Mouse (Mus musculus): Measurements from ENCODE around the gene Fzd4. TPM values are rescaled to one million over a fixed set of nuclear protein-coding genes. Genes with fewer than 3 reads are reported as not detected.

The Fzd4 gene
- 10 to 100 TPM; 29.0 to 35.7 TPM for total RNA-seq (2021)

- peak; percentile 93 for DNase-seq (ENCODE audit: low spot score)
- intact Hi-C loops (cut with DNase I), result no loop called here
Observed at GRCm38 (mm10) chr7:89404081-89404733, at the start of gene Fzd4, which contains the start of gene Tmem135. TSS of gene Fzd4 (plus strand) at chr7:89404355. TSS of gene Tmem135 (minus strand) at chr7:89404222.

GRCm38 (mm10) chr7:89355519-89356255 is 48.5 kb upstream of the Fzd4 start:
- DNase-seq (ENCODE audit: low spot score), result no peak
- intact Hi-C loops (cut with DNase I), result loop anchor here (10.0 kb wide), 1 partner anchor 271 kb away; no protein-coding TSS in a partner anchor

DNA sequence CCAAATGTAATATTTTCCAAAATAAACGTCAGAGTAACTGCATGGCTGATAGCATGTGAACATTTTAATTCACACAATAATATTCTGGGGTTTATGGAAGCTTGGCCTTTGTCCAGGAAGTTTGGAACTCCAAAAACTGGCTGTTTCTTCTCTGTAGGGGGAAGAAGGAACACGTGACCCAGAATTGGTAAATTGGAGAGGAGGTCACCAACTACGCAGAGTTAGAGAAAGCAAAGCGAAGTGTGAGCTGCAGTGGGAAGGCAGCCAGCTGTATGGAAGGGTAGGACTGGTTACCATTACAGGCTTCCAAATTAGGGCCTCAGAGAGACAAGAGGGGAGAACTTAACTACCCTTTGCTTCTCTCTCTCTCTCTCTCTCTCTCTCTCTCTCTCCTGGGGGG is 47.8 kb upstream of the Fzd4 start:
- intact Hi-C loops (cut with DNase I), result loop anchor here (10.0 kb wide), 1 partner anchor 272 kb away; no protein-coding TSS in a partner anchor
- DNase-seq (ENCODE audit: low spot score), result no peak

GRCm38 (mm10) chr7:89363975-89364374 is 40.2 kb upstream of the Fzd4 start:
- no peak for DNase-seq (ENCODE audit: low spot score)
- intact Hi-C loops (cut with DNase I), result loop anchor here (10.0 kb wide), 1 partner anchor 189 kb away; no protein-coding TSS in a partner anchor

DNA sequence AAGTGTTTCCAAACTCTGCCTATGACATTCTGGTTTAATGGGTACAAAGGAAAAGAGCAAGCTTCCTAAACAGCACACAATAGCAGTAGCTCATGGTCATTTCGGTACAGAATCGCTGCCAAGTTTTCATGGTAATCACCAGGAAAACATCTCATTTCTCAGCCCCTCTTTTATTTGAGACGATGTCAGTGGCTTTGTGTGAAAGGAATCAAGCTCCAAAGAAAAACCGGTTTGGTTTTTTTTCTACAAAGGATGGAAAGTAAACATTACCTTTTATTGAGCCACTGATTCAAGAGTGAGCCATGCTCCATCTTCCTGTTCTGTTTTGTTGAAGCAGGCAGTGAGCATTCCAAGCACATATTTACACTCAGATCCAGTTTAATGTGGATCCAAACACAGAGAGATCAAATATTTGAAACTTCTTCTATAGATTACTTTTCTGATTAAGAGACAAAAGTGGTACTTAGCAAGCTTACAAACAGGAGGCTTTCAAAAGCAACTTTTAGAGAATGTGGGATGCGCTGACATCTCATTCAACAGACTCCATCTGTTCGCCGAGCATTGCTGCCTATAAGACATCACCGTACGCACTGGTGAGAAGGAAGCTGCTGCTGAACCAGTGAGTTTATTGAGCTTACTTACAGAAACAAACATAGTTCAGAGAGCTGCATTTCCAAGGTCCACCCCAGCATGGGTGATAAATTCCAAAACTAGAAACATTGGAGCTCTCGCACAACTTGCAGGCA is 38.8 kb upstream of the Fzd4 start:
- intact Hi-C loops (cut with DNase I), result loop anchor here (10.0 kb wide), 1 partner anchor 191 kb away; no protein-coding TSS in a partner anchor
- no peak for DNase-seq (ENCODE audit: low spot score)

- intact Hi-C loops (cut with DNase I), result loop anchor here (10.0 kb wide), 1 partner anchor 193 kb away; no protein-coding TSS in a partner anchor
- DNase-seq (ENCODE audit: low spot score), result no peak
Observed at GRCm38 (mm10) chr7:89367643-89368042, 36.5 kb upstream of the Fzd4 start.

DNA sequence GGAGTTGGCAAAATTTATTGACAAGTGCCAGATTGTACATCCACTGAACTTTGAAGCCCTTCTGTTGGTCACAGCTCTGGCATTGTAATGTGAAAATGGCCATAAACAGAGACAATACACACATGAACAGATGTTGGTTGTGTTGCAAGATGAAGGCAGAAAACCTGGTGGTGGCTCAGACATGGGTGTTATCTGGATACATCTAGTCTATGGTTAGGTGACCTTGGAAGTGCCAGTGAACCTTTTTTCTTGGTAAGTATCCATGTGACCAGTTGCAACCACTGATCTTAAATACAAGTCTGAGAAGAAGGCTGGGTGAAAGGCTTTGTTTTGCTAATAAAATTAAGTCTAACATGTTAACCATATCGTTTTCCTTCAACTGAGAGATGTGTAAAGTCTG is 34.1 kb upstream of the Fzd4 start:
- intact Hi-C loops (cut with DNase I), result no loop called here
- DNase-seq (ENCODE audit: low spot score), result no peak

GRCm38 (mm10) chr7:89370917-89371316 is 33.2 kb upstream of the Fzd4 start:
- intact Hi-C loops (cut with DNase I), result no loop called here
- DNase-seq (ENCODE audit: low spot score), result peak; percentile 40

DNA sequence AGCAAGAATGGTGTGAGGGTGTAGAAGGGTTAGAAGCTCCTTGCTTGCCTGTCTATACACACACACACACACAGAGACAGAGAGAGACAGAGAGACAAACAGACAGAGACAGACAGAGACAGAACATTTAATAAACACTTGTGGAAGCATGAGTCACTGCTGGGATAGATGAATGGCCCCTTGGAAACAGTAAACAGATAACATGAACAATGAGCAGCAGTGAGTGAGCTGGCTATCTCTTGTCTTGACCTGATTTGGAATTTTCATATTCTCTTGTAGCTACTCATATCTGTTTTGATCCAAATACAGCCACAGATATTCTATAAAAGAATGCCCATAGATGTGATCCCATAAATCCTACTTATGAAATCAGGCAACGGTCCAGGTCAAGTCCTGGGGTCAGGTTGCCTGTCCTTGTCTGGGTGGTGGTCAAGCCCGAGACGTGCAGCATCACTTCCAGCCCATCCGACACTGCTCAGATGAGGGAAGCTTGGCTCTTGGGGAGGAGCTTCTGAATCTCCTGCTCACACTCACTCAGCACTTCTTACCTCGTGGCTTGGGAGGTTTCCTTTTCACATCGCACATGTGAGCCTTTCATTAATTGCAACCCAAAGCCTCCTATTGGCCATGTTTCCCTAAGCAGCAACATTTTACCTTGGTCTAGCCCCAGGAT is 32.4 kb upstream of the Fzd4 start:
- intact Hi-C loops (cut with DNase I), result no loop called here
- no peak for DNase-seq (ENCODE audit: low spot score)

DNA sequence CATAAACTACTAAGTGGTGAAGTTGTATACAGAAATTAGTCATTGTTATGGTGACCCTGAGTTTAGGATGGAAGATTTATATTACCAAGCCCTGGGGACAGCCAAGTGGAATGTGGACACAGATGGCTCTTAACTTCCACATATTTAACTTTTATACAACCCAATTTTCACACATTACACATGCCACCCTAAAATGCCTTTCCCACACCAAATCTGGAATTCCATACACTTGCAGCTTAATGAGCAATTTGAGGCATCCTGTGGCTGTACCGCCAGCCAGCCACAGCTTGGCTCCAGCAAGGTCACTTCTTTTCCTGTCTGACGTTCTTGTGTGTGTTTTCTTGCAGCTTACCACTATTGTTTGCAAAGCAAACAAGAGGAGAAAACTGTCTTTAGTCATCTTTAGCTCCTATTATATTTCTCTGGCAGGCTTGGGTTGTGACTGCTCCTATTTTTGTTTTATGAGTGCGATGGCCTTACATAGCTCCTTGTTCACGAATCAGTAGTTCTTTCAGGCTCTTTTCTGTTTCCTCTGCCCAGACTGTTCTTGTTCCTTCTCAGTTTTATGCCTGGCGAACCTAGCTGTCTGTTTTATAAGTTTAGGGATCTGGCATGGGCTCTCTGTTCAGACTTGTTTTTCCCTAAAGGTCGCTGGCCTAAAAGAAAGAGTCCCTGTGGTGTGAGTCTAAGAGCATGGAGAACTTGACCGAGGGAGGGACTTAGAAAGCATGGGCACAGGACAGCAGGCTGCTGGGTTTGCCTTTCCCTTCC is 23.0 kb upstream of the Fzd4 start:
- DNase-seq (ENCODE audit: low spot score), result no peak
- intact Hi-C loops (cut with DNase I), result no loop called here

DNA sequence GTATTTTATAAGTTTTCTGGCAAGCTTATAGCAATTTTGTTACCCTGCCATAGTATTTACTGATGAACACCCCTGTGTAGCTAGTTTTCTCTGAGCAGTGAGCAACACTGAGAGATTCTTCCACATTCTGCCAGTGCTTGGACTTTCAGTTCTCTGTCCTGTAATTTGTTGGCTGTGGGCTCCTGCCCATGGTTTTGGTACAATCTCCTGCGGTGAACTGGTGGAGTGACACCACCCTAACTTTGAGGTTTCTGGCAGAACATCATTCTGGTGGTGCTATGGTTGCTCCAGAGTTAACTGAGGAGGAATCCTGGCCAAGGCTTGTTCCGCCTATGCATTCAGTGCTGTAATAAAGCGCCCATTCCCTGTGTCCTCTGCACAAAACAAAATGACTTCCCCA is 21.3 kb upstream of the Fzd4 start:
- no peak for DNase-seq (ENCODE audit: low spot score)
- intact Hi-C loops (cut with DNase I), result no loop called here

- intact Hi-C loops (cut with DNase I), result no loop called here
Observed at GRCm38 (mm10) chr7:89388981-89389380, 15.2 kb upstream of the Fzd4 start.

GRCm38 (mm10) chr7:89390660-89391059 is 13.5 kb upstream of the Fzd4 start:
- intact Hi-C loops (cut with DNase I), result no loop called here
- DNase-seq (ENCODE audit: low spot score), result no peak

More at GRCm38 (mm10) chr7:89388981-89389380, 15.2 kb upstream of the Fzd4 start:
- no peak for DNase-seq (ENCODE audit: low spot score)

- intact Hi-C loops (cut with DNase I), result no loop called here
- no peak for DNase-seq (ENCODE audit: low spot score)
Observed at GRCm38 (mm10) chr7:89391281-89391680, 12.9 kb upstream of the Fzd4 start.

DNA sequence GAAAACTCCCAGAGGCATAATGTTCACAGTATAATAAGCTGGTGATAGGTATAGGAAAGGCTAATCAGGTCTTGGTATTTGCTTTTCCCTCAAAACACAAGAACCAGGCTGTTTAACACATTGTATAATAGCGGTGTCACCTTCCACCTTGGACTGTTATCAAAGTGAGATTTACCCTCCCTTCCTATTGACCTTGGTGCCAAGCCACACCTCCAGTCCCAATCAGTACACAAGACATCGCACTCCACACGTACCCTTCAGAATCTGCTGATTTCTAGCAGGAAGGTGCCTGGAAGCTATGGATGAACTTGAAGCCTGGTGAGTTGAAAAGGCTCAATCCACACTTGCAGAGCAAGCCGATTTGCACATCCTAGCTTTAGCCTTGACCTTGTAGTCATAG is 12.3 kb upstream of the Fzd4 start:
- DNase-seq (ENCODE audit: low spot score), result no peak
- intact Hi-C loops (cut with DNase I), result no loop called here

DNA sequence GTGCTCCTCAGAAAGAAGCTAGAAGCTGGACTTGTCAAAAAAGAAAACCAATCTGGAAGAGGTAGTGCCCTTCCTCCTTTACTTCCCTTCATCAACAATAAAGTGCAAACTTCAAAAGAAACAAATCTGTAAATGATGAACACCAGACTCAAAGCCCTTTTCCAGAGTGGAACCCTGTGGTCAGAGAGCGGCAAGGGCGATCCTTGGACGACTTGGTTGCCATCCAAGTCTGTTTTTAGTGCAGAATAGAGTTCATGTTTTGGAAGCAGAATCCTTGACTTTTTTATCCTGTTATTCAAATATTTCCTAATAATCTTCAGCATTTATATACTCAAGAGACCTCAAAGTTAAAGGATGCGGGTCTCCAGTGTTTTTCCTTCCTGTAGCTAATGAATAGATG is 11.8 kb upstream of the Fzd4 start:
- DNase-seq (ENCODE audit: low spot score), result no peak
- intact Hi-C loops (cut with DNase I), result no loop called here

DNA sequence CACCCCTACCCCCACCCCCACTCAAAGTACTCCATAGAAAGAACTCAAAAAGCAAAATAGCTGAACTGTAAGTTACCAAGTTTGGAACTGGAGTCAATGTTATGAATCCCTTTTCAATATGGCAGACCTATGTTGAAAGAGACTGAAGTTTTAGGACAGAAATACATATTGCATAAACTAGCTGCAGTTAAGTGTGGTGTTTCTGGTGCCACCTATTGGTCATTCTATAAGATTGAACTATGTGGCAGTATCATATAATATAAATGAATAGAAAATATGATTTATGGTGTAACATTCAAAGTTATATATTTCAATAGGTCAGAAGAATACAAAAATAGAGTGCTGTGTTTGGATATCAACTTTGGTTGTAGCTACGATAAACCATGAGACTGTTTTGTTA is 11.3 kb upstream of the Fzd4 start:
- DNase-seq (ENCODE audit: low spot score), result no peak
- intact Hi-C loops (cut with DNase I), result no loop called here

DNA sequence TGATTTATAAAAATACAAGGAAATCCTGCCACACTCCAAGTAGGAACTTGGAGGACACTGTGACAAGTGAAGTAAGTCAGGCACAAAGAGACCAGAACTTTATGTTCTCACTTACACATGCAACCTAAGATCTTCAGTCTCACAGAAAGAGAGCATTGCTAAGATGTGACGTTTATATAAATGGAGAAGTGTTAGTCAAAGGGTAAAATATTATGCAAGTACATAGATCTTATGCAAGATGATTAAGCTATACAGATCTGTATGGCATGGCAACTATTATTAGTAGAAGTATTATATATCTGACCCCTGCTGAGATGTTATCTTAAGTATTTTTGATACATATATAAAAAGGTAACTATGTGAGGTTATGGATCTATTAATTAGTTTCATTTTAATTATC is 8.8 kb upstream of the Fzd4 start:
- intact Hi-C loops (cut with DNase I), result no loop called here
- no peak for DNase-seq (ENCODE audit: low spot score)

GRCm38 (mm10) chr7:89396386-89396785 is 7.8 kb upstream of the Fzd4 start:
- no peak for DNase-seq (ENCODE audit: low spot score)
- intact Hi-C loops (cut with DNase I), result no loop called here

Measured in heart, postnatal 25 days (tissue).